Comparison of ENCODE assay signal across 8 mouse cellular contexts in the genomic region with DNA sequence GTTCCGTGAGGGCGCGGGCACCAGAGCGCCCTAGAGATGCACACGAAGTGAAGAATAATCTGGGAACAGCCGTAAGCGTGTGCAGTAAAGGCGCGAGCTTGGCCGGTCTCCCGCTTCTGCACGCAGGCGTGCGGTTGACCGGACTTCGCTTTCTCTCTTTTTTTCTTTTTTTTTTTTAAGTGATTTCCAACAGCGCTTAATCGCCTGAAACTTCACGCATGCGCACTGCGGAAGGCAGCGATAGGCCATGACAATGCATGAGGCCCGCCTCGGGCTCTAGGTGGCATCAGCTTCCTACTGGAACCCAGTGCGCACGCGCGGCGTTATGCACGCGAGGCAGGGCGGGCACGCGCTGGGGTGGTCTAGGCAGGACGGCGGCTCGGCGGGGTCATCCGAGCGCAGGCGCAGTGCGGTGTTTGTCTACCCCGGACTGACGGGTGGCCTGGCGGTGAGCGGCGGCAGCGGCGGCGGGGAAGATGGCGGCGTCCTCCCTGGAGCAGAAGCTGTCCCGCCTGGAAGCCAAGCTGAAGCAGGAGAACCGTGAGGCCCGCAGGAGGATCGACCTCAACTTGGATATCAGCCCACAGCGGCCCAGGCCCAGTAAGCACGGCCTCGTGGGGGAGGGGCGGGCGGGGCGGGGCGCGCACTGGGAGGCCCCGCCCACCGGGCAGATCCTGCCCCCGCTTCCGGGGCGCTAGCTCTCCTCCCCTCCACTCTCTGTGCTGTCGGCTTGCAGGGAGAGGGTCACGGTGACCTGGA. TPM values are rescaled to one million over a fixed set of nuclear protein-coding genes. Genes with fewer than 3 reads are reported as not detected.
DNase-seq lines count a peak whose midpoint lies in the region; ATAC-seq and TF ChIP-seq lines count a peak whose summit lies in the region.

TSS of gene Map2k7 (plus strand) at position 307 of the 759 bp plus-strand sequence.
TSS of gene Gm49320 (plus strand) at position 432 of the 759 bp plus-strand sequence.

- peak; percentile 95 for ATAC-seq in forebrain, embryonic 14.5 days
- peak; percentile 83 for ATAC-seq in neutrophil, adult 5-6 weeks (ENCODE audit: extremely low read depth, insufficient number of reproducible peaks, low FRiP score, poor library complexity, severe bottlenecking)

- H3K9ac ChIP-seq in forebrain, embryonic 14.5 days (ENCODE audit: low read length) = peak within 1 kb of the TSS; percentile 82

- peak; percentile 100 for DNase-seq in ES-CJ7 (ENCODE audit: low read depth, low spot score)
- DNase-seq in cerebellum, adult 11 months = peak; percentile 100
- peak; percentile 100 for DNase-seq in forebrain, embryonic 14.5 days (ENCODE audit: low spot score)
- DNase-seq in heart, postnatal 25 days (ENCODE audit: low spot score) = peak; percentile 100
- DNase-seq in layer of hippocampus, adult 18-20 months (ENCODE audit: low spot score in 2 of 2) = peak; percentile 100
- peak; percentile 99 for DNase-seq in lung, adult 2 months
- peak; percentile 99 for DNase-seq in thymus, adult 18-20 months

- TF ChIP-seq POLR2A in lung, adult 2 months (IDR thresholded peaks at IDR 0.05; ENCODE audit: borderline replicate concordance, extremely low read depth, low read depth, low read length) = peak; percentile 67; the same call in 1 of the 2 replicates

- peak within 1 kb of the TSS; percentile 93 for H3K27ac ChIP-seq in forebrain, embryonic 14.5 days (ENCODE audit: low read depth, low read length)

- peak within 1 kb of the TSS; percentile 90 for H3K4me2 ChIP-seq in forebrain, embryonic 14.5 days (ENCODE audit: low read length)

- WGBS in forebrain, embryonic 14.5 days = under 1% methylated on average over 65 of the region's 71 CpGs
- WGBS in lung, adult 2 months = under 1% methylated on average over 71 of the region's 71 CpGs

- H3K4me1 ChIP-seq in forebrain, embryonic 14.5 days (ENCODE audit: control insufficient read depth, insufficient read depth, low read length) = peaks cover 17% of the 10 kb centered on the region
- peaks cover 5% of the 10 kb centered on the region; the same call in 1 of the 2 replicates for H3K4me1 ChIP-seq in lung, adult 2 months (ENCODE audit: control insufficient read depth, insufficient read depth, low read length)

- H3K27me3 ChIP-seq in forebrain, embryonic 14.5 days (replicated peaks; ENCODE audit: control insufficient read depth, insufficient read depth, low read length) = no peaks in the 10 kb centered on the region

- intact Hi-C loops in heart, postnatal 25 days (cut with DNase I) = loop anchor here (2.0 to 5.0 kb wide), 2 partner anchors 14 to 254 kb away; partner anchors contain the start of genes Cers4 and Snapc2

- peaks cover 30% of the 10 kb centered on the region for H3K36me3 ChIP-seq in forebrain, embryonic 14.5 days (ENCODE audit: control insufficient read depth, insufficient read depth, low read length)

- H3K9me3 ChIP-seq in forebrain, embryonic 14.5 days (replicated peaks; ENCODE audit: control insufficient read depth, low read length) = no peaks in the 10 kb centered on the region

- peak within 1 kb of the TSS; percentile 75 for H3K4me3 ChIP-seq in forebrain, embryonic 14.5 days (ENCODE audit: low read depth, low read length)
- peak within 1 kb of the TSS; percentile 95 for H3K4me3 ChIP-seq in lung, adult 2 months (replicated peaks; ENCODE audit: extremely low read depth, low read depth, low read length)

- peak; percentile 36 for TF ChIP-seq CTCF in lung, adult 2 months (IDR thresholded peaks at IDR 0.05; ENCODE audit: insufficient read depth, low read length)

RNA-seq across cellular contexts. Expression of gene Map2k7, which starts in this region (rescaled TPM):
- polyA plus RNA-seq in forebrain, embryonic 14.5 days (2014; fragmentation: Nextera tagmentation; extraction: Ambion mirVana) = 20.3 and 22.7 TPM in 2 replicates
- total RNA-seq in heart, postnatal 25 days (2021) = 10 to 100 TPM; 68.9 to 69.9 TPM
- 100 to 1,000 TPM; 109 to 116 TPM for total RNA-seq in layer of hippocampus, adult 18-20 months (2021)
- 30.8 and 49.9 TPM in 2 replicates for polyA plus RNA-seq in lung, adult 2 months (2012; rRNA removed)
- total RNA-seq in neutrophil, adult 5-6 weeks (2017) = 44.1 and 50.7 TPM in 2 replicates

RNA-seq across cellular contexts. Expression of gene Gm49320, which starts in this region (rescaled TPM):
- 0.51 TPM in 1 of 2 replicates, not detected in the other for polyA plus RNA-seq in forebrain, embryonic 14.5 days (2014; fragmentation: Nextera tagmentation; extraction: Ambion mirVana)
- total RNA-seq in heart, postnatal 25 days (2021) = not detected
- total RNA-seq in layer of hippocampus, adult 18-20 months (2021) = under 1 TPM; 0.46 to 0.62 TPM
- 1.3 and 1.6 TPM in 2 replicates for polyA plus RNA-seq in lung, adult 2 months (2012; rRNA removed)
- total RNA-seq in neutrophil, adult 5-6 weeks (2017) = 1.4 TPM in 1 of 2 replicates, not detected in the other

Comparison
In these comparisons a context has a peak if more than half of its experiments do, and no peak if none do; other contexts are left out.
1. Peak in every context shown above with its lines: DNase-seq, ATAC-seq, H3K4me3 ChIP-seq and H3K27ac ChIP-seq.